In genomic region chr3:127836798-127837153, GRCm38 (mm10) we compare ENCODE assay signal across 8 mouse cellular contexts. TPM values are rescaled to one million over a fixed set of nuclear protein-coding genes. Genes with fewer than 3 reads are reported as not detected.
DNase-seq lines count a peak whose midpoint lies in the region; ATAC-seq and TF ChIP-seq lines count a peak whose summit lies in the region.

No protein-coding gene starts in this region.

- peak overlapping the region; percentile 89 for H3K9ac ChIP-seq in heart, embryonic 14.5 days (ENCODE audit: low read length)
- peak overlapping the region; percentile 96 for H3K9ac ChIP-seq in ES-E14 (ENCODE audit: insufficient read depth, low read depth, low read length, poor library complexity, severe bottlenecking)
- peak overlapping the region; percentile 95 for H3K9ac ChIP-seq in forebrain, embryonic 13.5 days
- peak overlapping the region; percentile 87 for H3K9ac ChIP-seq in liver, embryonic 16.5 days (ENCODE audit: low read depth, low read length)

- H3K27me3 ChIP-seq in heart, embryonic 14.5 days (ENCODE audit: control insufficient read depth, insufficient read depth, low read length) = 0 out of 2 replicates have a peak, but pooled peaks cover 3% of the 10 kb centered on the region
- no peaks in the 10 kb centered on the region for H3K27me3 ChIP-seq in forebrain, embryonic 13.5 days
- H3K27me3 ChIP-seq in liver, embryonic 16.5 days (ENCODE audit: control insufficient read depth, insufficient read depth, low read depth, low read length) = no peaks in the 10 kb centered on the region

- intact Hi-C loops in heart, postnatal 25 days (cut with DNase I) = loop anchor here (2.0 to 5.0 kb wide), 4 partner anchors 44 to 202 kb away; no protein-coding TSS in a partner anchor

- H3K9me3 ChIP-seq in heart, embryonic 14.5 days (ENCODE audit: control insufficient read depth, low read length) = no peaks in the 10 kb centered on the region
- H3K9me3 ChIP-seq in ES-E14 (ENCODE audit: control insufficient read depth, insufficient read depth, low read depth, low read length) = no peaks in the 10 kb centered on the region
- no peaks in the 10 kb centered on the region for H3K9me3 ChIP-seq in forebrain, embryonic 13.5 days (replicated peaks)
- no peaks in the 10 kb centered on the region for H3K9me3 ChIP-seq in liver, embryonic 16.5 days (replicated peaks; ENCODE audit: control insufficient read depth, low read length)

- no peak for ATAC-seq in heart, embryonic 14.5 days (ENCODE audit: insufficient number of reproducible peaks, insufficient read depth, low FRiP score, low read depth)
- no peak for ATAC-seq in forebrain, embryonic 13.5 days
- ATAC-seq in liver, embryonic 16.5 days (ENCODE audit: low read depth) = peak; percentile 35

- in situ Hi-C loops in ES-E14 (cut with MboI; ENCODE audit: low sequenced_read_pairs in 2 of 2, unreplicated experiment in 2 of 2) = no loop called here

- WGBS in heart, embryonic 14.5 days = under 1% methylated on average over 17 of the region's 17 CpGs
- WGBS in forebrain, embryonic 13.5 days = 1% methylated on average over 16 of the region's 17 CpGs
- under 1% methylated on average over 17 of the region's 17 CpGs for WGBS in liver, embryonic 16.5 days (ENCODE audit: insufficient replicate concordance)

- H3K4me3 ChIP-seq in heart, embryonic 14.5 days (ENCODE audit: control insufficient read depth in 1 of 2, insufficient read depth in 1 of 2, low read depth in 1 of 2, low read length in 2 of 2) = peak overlapping the region; percentile 90 to 97
- peak overlapping the region; percentile 72 to 84 for H3K4me3 ChIP-seq in ES-E14 (ENCODE audit: insufficient read depth in 1 of 2, low read depth in 1 of 2, low read length in 2 of 2, poor library complexity in 1 of 2, severe bottlenecking in 1 of 2)
- peak overlapping the region; percentile 88 for H3K4me3 ChIP-seq in forebrain, embryonic 13.5 days
- peak overlapping the region; percentile 87 for H3K4me3 ChIP-seq in liver, embryonic 16.5 days (ENCODE audit: low read depth, low read length)

- H3K27ac ChIP-seq in heart, embryonic 14.5 days (replicated peaks in 1 of 2; ENCODE audit: control insufficient read depth in 1 of 2, insufficient read depth in 1 of 2, low read depth in 2 of 2, low read length in 2 of 2) = peak overlapping the region; percentile 64 to 93; a peak in 3 of 4 replicates
- no peak overlapping the region for H3K27ac ChIP-seq in ES-E14 (ENCODE audit: insufficient read depth, low read depth, low read length, poor library complexity, severe bottlenecking)
- peak overlapping the region; percentile 94 for H3K27ac ChIP-seq in forebrain, embryonic 13.5 days
- H3K27ac ChIP-seq in liver, embryonic 16.5 days (ENCODE audit: low read length) = peak overlapping the region; percentile 98

- peak overlapping the region; percentile 80 for H3K4me2 ChIP-seq in heart, embryonic 14.5 days (ENCODE audit: low read length)
- peak overlapping the region; percentile 87 for H3K4me2 ChIP-seq in forebrain, embryonic 13.5 days
- peak overlapping the region; percentile 84 for H3K4me2 ChIP-seq in liver, embryonic 16.5 days (ENCODE audit: low read depth, low read length)

- H3K4me1 ChIP-seq in heart, embryonic 14.5 days (ENCODE audit: control insufficient read depth in 2 of 2, insufficient read depth in 2 of 2, low read length in 2 of 2) = peaks cover 0 to 15% of the 10 kb centered on the region in 2 experiments; a peak in 1 of 4 replicates
- peaks cover 0 to 2% of the 10 kb centered on the region in 2 experiments; a peak in 1 of 4 replicates for H3K4me1 ChIP-seq in ES-E14 (ENCODE audit: control insufficient read depth in 2 of 2, insufficient read depth in 2 of 2, low read length in 2 of 2, poor library complexity in 1 of 2)
- peaks cover 31% of the 10 kb centered on the region for H3K4me1 ChIP-seq in forebrain, embryonic 13.5 days
- H3K4me1 ChIP-seq in liver, embryonic 16.5 days (ENCODE audit: control insufficient read depth, low read depth, low read length) = peaks cover 23% of the 10 kb centered on the region

- 0 out of 2 replicates have a peak, but pooled peaks cover 6% of the 10 kb centered on the region for H3K36me3 ChIP-seq in heart, embryonic 14.5 days (ENCODE audit: control insufficient read depth, insufficient read depth, low read length)
- no peaks in the 10 kb centered on the region for H3K36me3 ChIP-seq in ES-E14 (ENCODE audit: control insufficient read depth, insufficient read depth, low read length, poor library complexity, severe bottlenecking)
- H3K36me3 ChIP-seq in forebrain, embryonic 13.5 days (ENCODE audit: poor library complexity, severe bottlenecking) = peaks cover 3% of the 10 kb centered on the region; the same call in 1 of the 2 replicates
- no peaks in the 10 kb centered on the region for H3K36me3 ChIP-seq in liver, embryonic 16.5 days (ENCODE audit: control insufficient read depth, insufficient read depth)

- no peak for DNase-seq in heart, postnatal 25 days (ENCODE audit: low spot score)
- DNase-seq in ES-E14 (ENCODE audit: low read depth, low spot score) = peak; percentile 11
- DNase-seq in ovary, postnatal 36 days (ENCODE audit: low spot score) = no peak
- no peak for DNase-seq in adipocyte (ENCODE audit: low spot score)
- DNase-seq in thymus, postnatal 0 days (ENCODE audit: low spot score) = no peak

TF ChIP-seq in ES-E14, 5 proteins besides CTCF, POLR2A, EP300 and RAD21:
- TF ChIP-seq ZNF384 (IDR thresholded peaks at IDR 0.05; ENCODE audit: low read depth, low read length) = no peak
- no peak for TF ChIP-seq HCFC1 (IDR thresholded peaks at IDR 0.05; ENCODE audit: borderline replicate concordance, insufficient read depth, low read length)
- TF ChIP-seq MAFK (IDR thresholded peaks at IDR 0.05; ENCODE audit: insufficient read depth, low read depth, low read length) = no peak
- TF ChIP-seq ZC3H11A (IDR thresholded peaks at IDR 0.05; ENCODE audit: borderline replicate concordance, low read depth, low read length) = no peak
- TF ChIP-seq CHD2 (IDR thresholded peaks at IDR 0.05; ENCODE audit: low read depth, low read length) = no peak

RNA-seq across cellular contexts. Expression of gene Ap1ar, which starts 0.5 kb away (rescaled TPM):
- polyA plus RNA-seq in heart, embryonic 14.5 days (2014; fragmentation: Nextera tagmentation; extraction: Ambion mirVana) = 26.2 and 30.4 TPM in 2 replicates
- 10 to 100 TPM; 15.5 to 16.7 TPM for total RNA-seq in heart, postnatal 25 days (2021)
- 34.4 and 48.1 TPM in 2 replicates for total RNA-seq in ES-E14 (2012; rRNA removed)
- 62.3 and 73.0 TPM in 2 replicates for polyA plus RNA-seq in forebrain, embryonic 13.5 days (2015; fragmentation: Nextera tagmentation; extraction: Ambion mirVana)
- polyA plus RNA-seq in liver, embryonic 16.5 days (2015; fragmentation: Nextera tagmentation; extraction: Ambion mirVana) = 13.1 and 15.4 TPM in 2 replicates
- 26.3 and 32.4 TPM in 2 replicates for polyA plus RNA-seq in thymus, postnatal 0 days (2015; fragmentation: Nextera tagmentation; extraction: Ambion mirVana)

RNA-seq across cellular contexts. Expression of gene Tifa, which starts 47.2 kb away (rescaled TPM):
- 3.6 and 3.8 TPM in 2 replicates for polyA plus RNA-seq in heart, embryonic 14.5 days (2014; fragmentation: Nextera tagmentation; extraction: Ambion mirVana)
- total RNA-seq in heart, postnatal 25 days (2021) = 1 to 10 TPM; 2.0 to 2.2 TPM
- total RNA-seq in ES-E14 (2012; rRNA removed) = not detected in 2 replicates
- polyA plus RNA-seq in forebrain, embryonic 13.5 days (2015; fragmentation: Nextera tagmentation; extraction: Ambion mirVana) = 4.9 and 5.0 TPM in 2 replicates
- 14.6 and 16.5 TPM in 2 replicates for polyA plus RNA-seq in liver, embryonic 16.5 days (2015; fragmentation: Nextera tagmentation; extraction: Ambion mirVana)
- 10.9 and 11.6 TPM in 2 replicates for polyA plus RNA-seq in thymus, postnatal 0 days (2015; fragmentation: Nextera tagmentation; extraction: Ambion mirVana)

RNA-seq across cellular contexts. Expression of gene Alpk1, which starts 56.4 kb away (rescaled TPM):
- polyA plus RNA-seq in heart, embryonic 14.5 days (2014; fragmentation: Nextera tagmentation; extraction: Ambion mirVana) = 1.2 and 2.0 TPM in 2 replicates
- 1 to 10 TPM; 2.4 to 3.9 TPM for total RNA-seq in heart, postnatal 25 days (2021)
- 0.63 and 0.80 TPM in 2 replicates for total RNA-seq in ES-E14 (2012; rRNA removed)
- 1.1 and 1.4 TPM in 2 replicates for polyA plus RNA-seq in forebrain, embryonic 13.5 days (2015; fragmentation: Nextera tagmentation; extraction: Ambion mirVana)
- 0.56 and 0.63 TPM in 2 replicates for polyA plus RNA-seq in liver, embryonic 16.5 days (2015; fragmentation: Nextera tagmentation; extraction: Ambion mirVana)
- polyA plus RNA-seq in thymus, postnatal 0 days (2015; fragmentation: Nextera tagmentation; extraction: Ambion mirVana) = 0.58 and 0.83 TPM in 2 replicates

RNA-seq across cellular contexts. Expression of gene Fam241a, which starts 59.3 kb away (rescaled TPM):
- polyA plus RNA-seq in heart, embryonic 14.5 days (2014; fragmentation: Nextera tagmentation; extraction: Ambion mirVana) = 10.2 and 10.3 TPM in 2 replicates
- 1 to 10 TPM; 4.2 TPM for total RNA-seq in heart, postnatal 25 days (2021)
- 0.48 and 0.71 TPM in 2 replicates for total RNA-seq in ES-E14 (2012; rRNA removed)
- 7.4 and 9.5 TPM in 2 replicates for polyA plus RNA-seq in forebrain, embryonic 13.5 days (2015; fragmentation: Nextera tagmentation; extraction: Ambion mirVana)
- 30.8 and 32.7 TPM in 2 replicates for polyA plus RNA-seq in liver, embryonic 16.5 days (2015; fragmentation: Nextera tagmentation; extraction: Ambion mirVana)
- 18.6 and 21.8 TPM in 2 replicates for polyA plus RNA-seq in thymus, postnatal 0 days (2015; fragmentation: Nextera tagmentation; extraction: Ambion mirVana)
